Comparison of ENCODE assay signal across 16 mouse cellular contexts in the genomic region with DNA sequence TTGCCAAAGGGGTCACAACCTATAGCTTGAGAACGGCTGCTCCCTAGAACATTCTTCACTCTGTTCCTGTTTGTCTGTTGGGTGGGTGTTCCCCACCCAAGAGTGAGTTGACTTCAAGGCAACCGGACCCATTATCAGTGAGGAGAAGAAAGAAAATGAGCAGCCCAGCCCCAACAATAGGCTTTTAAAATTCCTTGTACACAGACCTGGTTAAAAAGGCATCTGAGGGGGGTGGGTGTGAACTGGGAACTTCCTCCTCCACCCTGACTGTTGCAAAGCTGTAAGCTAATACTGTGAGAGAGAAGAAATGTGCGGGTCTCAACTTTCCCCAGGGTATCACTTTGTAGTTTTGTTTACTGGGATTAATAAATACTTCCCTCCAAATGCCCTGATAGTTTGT.
DNase-seq lines count a peak whose midpoint lies in the region; ATAC-seq and TF ChIP-seq lines count a peak whose summit lies in the region.
"Had no signal": no experiment of that assay in that cellular context is flagged by ENCODE, and none has a peak within 500 bp of the region (broad histone marks: within the 10 kb centered on the region; RNA-seq: fewer than 3 reads in every experiment).

No protein-coding gene starts in this region.

- no peak overlapping the region for H3K9ac ChIP-seq in embryonic facial prominence, embryonic 14.5 days (ENCODE audit: low read depth, low read length)
- no peak overlapping the region for H3K9ac ChIP-seq in heart, embryonic 16.5 days (ENCODE audit: low read length)
- H3K9ac ChIP-seq in stomach, embryonic 14.5 days (replicated peaks; ENCODE audit: low read depth, low read length), result no peak overlapping the region
- no peak overlapping the region for H3K9ac ChIP-seq in stomach, postnatal 0 days (ENCODE audit: low read length)
- H3K9ac ChIP-seq: neural tube, embryonic 15.5 days had no signal

- H3K27me3 ChIP-seq in embryonic facial prominence, embryonic 14.5 days (replicated peaks; ENCODE audit: control insufficient read depth, insufficient read depth, low read length), result no peaks in the 10 kb centered on the region
- no peaks in the 10 kb centered on the region for H3K27me3 ChIP-seq in embryonic facial prominence, embryonic 10.5 days (replicated peaks; ENCODE audit: low read depth, poor library complexity, severe bottlenecking)
- H3K27me3 ChIP-seq in heart, embryonic 16.5 days (ENCODE audit: control insufficient read depth, insufficient read depth, low read length), result no peaks in the 10 kb centered on the region
- no peaks in the 10 kb centered on the region for H3K27me3 ChIP-seq in stomach, embryonic 14.5 days (ENCODE audit: control insufficient read depth, insufficient read depth, low read length)
- no peaks in the 10 kb centered on the region for H3K27me3 ChIP-seq in stomach, postnatal 0 days (ENCODE audit: control insufficient read depth, insufficient read depth, low read length)
- H3K27me3 ChIP-seq: neural tube, embryonic 15.5 days had no signal

- 23% methylated on average over 3 of the region's 3 CpGs for WGBS in embryonic facial prominence, embryonic 14.5 days
- 36% methylated on average over 3 of the region's 3 CpGs for WGBS in embryonic facial prominence, embryonic 10.5 days
- WGBS in heart, embryonic 16.5 days, result 27% methylated on average over 3 of the region's 3 CpGs
- WGBS in stomach, embryonic 14.5 days, result 13% methylated on average over 3 of the region's 3 CpGs
- WGBS in stomach, postnatal 0 days, result 12% methylated on average over 3 of the region's 3 CpGs

- H3K27ac ChIP-seq in embryonic facial prominence, embryonic 14.5 days (replicated peaks; ENCODE audit: low read depth, low read length), result no peak overlapping the region
- no peak overlapping the region for H3K27ac ChIP-seq in embryonic facial prominence, embryonic 10.5 days (replicated peaks)
- peak overlapping the region; percentile 77 for H3K27ac ChIP-seq in heart, embryonic 16.5 days (ENCODE audit: low read length)
- no peak overlapping the region for H3K27ac ChIP-seq in stomach, embryonic 14.5 days (ENCODE audit: low read length)
- no peak overlapping the region for H3K27ac ChIP-seq in stomach, postnatal 0 days (replicated peaks)
- H3K27ac ChIP-seq: hindbrain, postnatal 0 days; midbrain, embryonic 10.5 days; neural tube, embryonic 15.5 days had no signal

- peak; percentile 36 for DNase-seq in embryonic facial prominence, embryonic 14.5 days (ENCODE audit: low spot score)
- DNase-seq in embryonic facial prominence, embryonic 10.5 days (ENCODE audit: low spot score), result no peak
- no peak for DNase-seq in heart, postnatal 14 days
- DNase-seq in stomach, postnatal 0 days (ENCODE audit: low spot score), result no peak
- no peak for DNase-seq in layer of hippocampus, adult 8-10 months (ENCODE audit: low spot score in 2 of 2)
- DNase-seq in adrenal gland, adult 2 months, result no peak
- DNase-seq: adrenal gland, postnatal 10 days; cerebellum, adult 8-10 months; kidney, adult 9 months; right cerebral cortex, postnatal 4 days had no signal

- no peak overlapping the region for H3K4me2 ChIP-seq in embryonic facial prominence, embryonic 14.5 days (ENCODE audit: low read depth, low read length)
- H3K4me2 ChIP-seq in heart, embryonic 16.5 days (ENCODE audit: low read depth, low read length), result no peak overlapping the region
- H3K4me2 ChIP-seq in stomach, embryonic 14.5 days (replicated peaks; ENCODE audit: low read depth, low read length), result no peak overlapping the region
- no peak overlapping the region for H3K4me2 ChIP-seq in stomach, postnatal 0 days (replicated peaks; ENCODE audit: low read depth)
- H3K4me2 ChIP-seq: neural tube, embryonic 15.5 days had no signal

- no peak for TF ChIP-seq CTCF in stomach, postnatal 0 days (IDR thresholded peaks at IDR 0.05; ENCODE audit: low read depth)

- H3K36me3 ChIP-seq in embryonic facial prominence, embryonic 14.5 days (ENCODE audit: control insufficient read depth, insufficient read depth, low read length), result no peaks in the 10 kb centered on the region
- H3K36me3 ChIP-seq in embryonic facial prominence, embryonic 10.5 days (replicated peaks), result no peaks in the 10 kb centered on the region; the same call in 1 of the 2 replicates
- no peaks in the 10 kb centered on the region for H3K36me3 ChIP-seq in heart, embryonic 16.5 days (ENCODE audit: control insufficient read depth, insufficient read depth)
- H3K36me3 ChIP-seq in stomach, embryonic 14.5 days (ENCODE audit: control insufficient read depth, insufficient read depth, low read length), result no peaks in the 10 kb centered on the region
- H3K36me3 ChIP-seq in stomach, postnatal 0 days (ENCODE audit: control insufficient read depth, insufficient read depth, low read length), result no peaks in the 10 kb centered on the region
- H3K36me3 ChIP-seq: midbrain, embryonic 10.5 days; neural tube, embryonic 15.5 days had no signal

- peaks cover 8% of the 10 kb centered on the region; the same call in 1 of the 2 replicates for H3K4me1 ChIP-seq in embryonic facial prominence, embryonic 14.5 days (ENCODE audit: control insufficient read depth, insufficient read depth, low read length)
- H3K4me1 ChIP-seq in embryonic facial prominence, embryonic 10.5 days, result peaks cover 27% of the 10 kb centered on the region
- H3K4me1 ChIP-seq in heart, embryonic 16.5 days (ENCODE audit: control insufficient read depth, insufficient read depth, low read length), result peaks cover 45% of the 10 kb centered on the region
- H3K4me1 ChIP-seq in stomach, embryonic 14.5 days (ENCODE audit: control insufficient read depth, insufficient read depth, low read length), result peaks cover 7% of the 10 kb centered on the region; the same call in 1 of the 2 replicates
- H3K4me1 ChIP-seq in stomach, postnatal 0 days (replicated peaks; ENCODE audit: control insufficient read depth, insufficient read depth), result peaks cover 2% of the 10 kb centered on the region; the same call in 1 of the 2 replicates

- TF ChIP-seq EP300 in stomach, postnatal 0 days (optimal IDR thresholded peaks at IDR 0.05), result no peak

- ATAC-seq in embryonic facial prominence, embryonic 14.5 days (ENCODE audit: low read depth), result peak; percentile 80; the same call in 1 of the 2 replicates
- ATAC-seq in heart, embryonic 16.5 days (replicated peaks; ENCODE audit: extremely low read depth, insufficient read depth, low FRiP score), result no peak
- peak; percentile 56; the same call in 1 of the 2 replicates for ATAC-seq in stomach, embryonic 14.5 days (ENCODE audit: insufficient number of reproducible peaks, insufficient read depth, low FRiP score, low read depth)
- no peak for ATAC-seq in stomach, postnatal 0 days (ENCODE audit: low FRiP score, low TSS enrichment)
- ATAC-seq: forebrain, embryonic 14.5 days; hindbrain, postnatal 0 days had no signal

- intact Hi-C loops in heart, postnatal 14 days (cut with DNase I), result no loop called here

- H3K9me3 ChIP-seq in embryonic facial prominence, embryonic 14.5 days (ENCODE audit: control insufficient read depth, low read length), result no peaks in the 10 kb centered on the region
- H3K9me3 ChIP-seq in embryonic facial prominence, embryonic 10.5 days, result no peaks in the 10 kb centered on the region
- no peaks in the 10 kb centered on the region for H3K9me3 ChIP-seq in heart, embryonic 16.5 days (replicated peaks; ENCODE audit: control insufficient read depth, low read length)
- H3K9me3 ChIP-seq in stomach, embryonic 14.5 days (ENCODE audit: control insufficient read depth, low read depth, low read length), result no peaks in the 10 kb centered on the region
- no peaks in the 10 kb centered on the region for H3K9me3 ChIP-seq in stomach, postnatal 0 days (ENCODE audit: control insufficient read depth, low read length)
- H3K9me3 ChIP-seq: midbrain, embryonic 10.5 days; neural tube, embryonic 15.5 days had no signal

- H3K4me3 ChIP-seq in embryonic facial prominence, embryonic 14.5 days (ENCODE audit: low read depth, low read length), result no peak overlapping the region
- no peak overlapping the region for H3K4me3 ChIP-seq in embryonic facial prominence, embryonic 10.5 days
- H3K4me3 ChIP-seq in heart, embryonic 16.5 days (ENCODE audit: low read length), result no peak overlapping the region
- H3K4me3 ChIP-seq in stomach, embryonic 14.5 days (ENCODE audit: low read depth, low read length), result no peak overlapping the region
- H3K4me3 ChIP-seq in stomach, postnatal 0 days (ENCODE audit: low read depth, low read length), result no peak overlapping the region
- H3K4me3 ChIP-seq: midbrain, embryonic 10.5 days; neural tube, embryonic 15.5 days had no signal

Comparison
In these comparisons a context has a peak if more than half of its experiments do, and no peak if none do; other contexts are left out.
1. ATAC-seq: peak in embryonic facial prominence, embryonic 14.5 days (single experiment) and stomach, embryonic 14.5 days (single experiment); none in heart, embryonic 16.5 days (single experiment) and stomach, postnatal 0 days (single experiment).